Mouse (Mus musculus) CH12F3 (cell line): ENCODE data around the gene Fam163a.

ENCODE experiments used
- in situ Hi-C: fragments of 300-500 bp; cut with MboI; formaldehyde crosslinking; loops from 2 replicates; pipeline ENCODE4 v1.14.3; 2020; ENCODE audit warnings: low sequenced_read_pairs

Gene Fam163a

GRCm38 (mm10) chr1:156202661-156203060 is 2.2 kb downstream of the Fam163a start:
- in situ Hi-C loops: no loop called here

GRCm38 (mm10) chr1:156201069-156201468 is 3.8 kb downstream of the Fam163a start:
- in situ Hi-C loops: no loop called here

GRCm38 (mm10) chr1:156197588-156197987 is 7.2 kb downstream of the Fam163a start:
- in situ Hi-C loops: no loop called here

GRCm38 (mm10) chr1:156193292-156193691 is 11.5 kb downstream of the Fam163a start:
- in situ Hi-C loops: no loop called here

GRCm38 (mm10) chr1:156192853-156193252 is 12.0 kb downstream of the Fam163a start:
- in situ Hi-C loops: no loop called here

GRCm38 (mm10) chr1:156186646-156187045 is 18.2 kb downstream of the Fam163a start:
- in situ Hi-C loops: no loop called here

GRCm38 (mm10) chr1:156184158-156184571 is 20.7 kb downstream of the Fam163a start:
- in situ Hi-C loops: no loop called here

- in situ Hi-C loops: no loop called here
Observed at GRCm38 (mm10) chr1:156183176-156183958, 21.5 kb downstream of the Fam163a start.

- in situ Hi-C loops: no loop called here
Observed at GRCm38 (mm10) chr1:156179875-156180274, 25.0 kb downstream of the Fam163a start.

- in situ Hi-C loops: no loop called here
Observed at GRCm38 (mm10) chr1:156168737-156169136, 36.1 kb downstream of the Fam163a start.

- in situ Hi-C loops: no loop called here
Observed at GRCm38 (mm10) chr1:156116770-156117169, 88.1 kb downstream of the Fam163a start.

GRCm38 (mm10) chr1:156113884-156114499 is 90.8 kb downstream of the Fam163a start:
- in situ Hi-C loops: no loop called here

GRCm38 (mm10) chr1:156112142-156112541 is 92.7 kb downstream of the Fam163a start:
- in situ Hi-C loops: no loop called here

- in situ Hi-C loops: no loop called here
Observed at GRCm38 (mm10) chr1:156111728-156112127, 93.1 kb downstream of the Fam163a start.

- in situ Hi-C loops: no loop called here
Observed at GRCm38 (mm10) chr1:156111090-156111489, 93.7 kb downstream of the Fam163a start.

- in situ Hi-C loops: no loop called here
Observed at GRCm38 (mm10) chr1:156108400-156108799, 96.4 kb downstream of the Fam163a start.

GRCm38 (mm10) chr1:156107424-156107823 is 97.4 kb downstream of the Fam163a start:
- in situ Hi-C loops: no loop called here

GRCm38 (mm10) chr1:156105381-156105780 is 99.4 kb downstream of the Fam163a start:
- in situ Hi-C loops: no loop called here

- in situ Hi-C loops: no loop called here
Observed at GRCm38 (mm10) chr1:156103763-156104162, 101.1 kb downstream of the Fam163a start.

GRCm38 (mm10) chr1:156091811-156092210 is 113.0 kb downstream of the Fam163a start:
- in situ Hi-C loops: no loop called here

GRCm38 (mm10) chr1:156090042-156090441 is 114.8 kb downstream of the Fam163a start:
- in situ Hi-C loops: no loop called here

- in situ Hi-C loops: no loop called here
Observed at GRCm38 (mm10) chr1:156089561-156089960, 115.3 kb downstream of the Fam163a start.
